In the genomic region with DNA sequence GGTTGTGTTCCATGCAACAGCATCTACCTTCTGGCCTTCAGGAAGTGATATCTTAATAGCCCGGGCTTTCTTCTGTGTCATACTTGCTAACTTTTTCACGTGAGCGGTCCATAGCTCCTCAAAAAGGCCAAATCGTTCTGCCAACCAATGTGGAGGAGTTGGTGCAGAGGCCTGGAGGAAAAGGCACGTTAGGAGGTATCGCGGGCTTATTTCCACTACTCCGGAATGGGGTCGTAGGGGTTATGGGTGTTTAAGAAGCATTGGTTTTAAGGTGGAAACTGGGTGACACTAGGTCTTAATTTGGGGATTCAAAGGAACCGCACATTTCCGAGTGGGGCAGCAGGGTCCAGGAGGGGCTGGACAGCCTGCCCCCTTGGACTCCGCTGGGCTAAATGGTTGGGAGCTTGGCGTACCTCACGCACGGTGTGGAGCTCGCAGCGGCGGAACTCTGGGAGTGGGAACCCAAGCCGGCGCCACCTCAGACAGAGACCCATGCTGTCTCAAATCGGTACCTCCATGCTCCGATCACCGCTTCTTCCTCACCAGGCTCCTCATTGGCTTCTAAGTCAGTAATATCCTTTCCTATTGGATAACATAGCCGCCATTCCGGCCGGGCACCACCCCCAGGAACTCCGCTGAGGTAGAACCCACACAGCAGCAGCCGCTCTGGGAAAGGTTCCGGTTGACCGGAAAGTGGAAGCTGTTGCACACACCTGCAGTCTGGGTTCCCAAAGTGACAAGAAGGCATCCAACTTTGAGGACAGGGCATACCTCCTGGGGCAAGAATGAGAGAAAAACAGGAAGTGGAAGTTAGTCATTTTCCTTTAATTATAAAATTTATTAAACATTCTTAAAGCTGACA, we compare ENCODE assay signal across 8 mouse cellular contexts. TPM values are rescaled to one million over a fixed set of nuclear protein-coding genes. Genes with fewer than 3 reads are reported as not detected.
DNase-seq lines count a peak whose midpoint lies in the region; ATAC-seq and TF ChIP-seq lines count a peak whose summit lies in the region.

No protein-coding gene starts in this region.

- ATAC-seq in embryonic facial prominence, embryonic 13.5 days (ENCODE audit: insufficient number of reproducible peaks, insufficient read depth, low FRiP score, low TSS enrichment, low read depth) = peak; percentile 91
- peak; percentile 99 for ATAC-seq in limb, embryonic 12.5 days (ENCODE audit: insufficient number of reproducible peaks, insufficient read depth, low FRiP score, low TSS enrichment, low read depth)
- ATAC-seq in midbrain, embryonic 15.5 days (replicated peaks) = peak; percentile 100

- no peak for TF ChIP-seq CTCF in kidney, adult 2 months (conservative IDR thresholded peaks at IDR 0.05; ENCODE audit: insufficient read depth, insufficient read length, low read depth, low read length)
- no peak for TF ChIP-seq CTCF in spleen, adult 2 months (IDR thresholded peaks at IDR 0.05; ENCODE audit: extremely low read depth, insufficient read depth, insufficient read length, insufficient replicate concordance)

- H3K27ac ChIP-seq in embryonic facial prominence, embryonic 13.5 days = peak overlapping the region; percentile 69
- no peak overlapping the region for H3K27ac ChIP-seq in kidney, adult 2 months (ENCODE audit: insufficient read depth, low read depth, low read length)
- H3K27ac ChIP-seq in limb, embryonic 12.5 days = peak overlapping the region; percentile 70
- H3K27ac ChIP-seq in midbrain, embryonic 15.5 days = peak overlapping the region; percentile 80
- H3K27ac ChIP-seq in spleen, adult 2 months (ENCODE audit: insufficient read depth, low read length) = peak overlapping the region; percentile 76

- peak overlapping the region; percentile 82 for H3K9ac ChIP-seq in embryonic facial prominence, embryonic 13.5 days
- peak overlapping the region; percentile 73 for H3K9ac ChIP-seq in limb, embryonic 12.5 days (replicated peaks)
- peak overlapping the region; percentile 90 for H3K9ac ChIP-seq in midbrain, embryonic 15.5 days

- under 1% methylated on average over 30 of the region's 30 CpGs for WGBS in embryonic facial prominence, embryonic 13.5 days
- WGBS in kidney, adult 2 months = under 1% methylated on average over 30 of the region's 30 CpGs
- WGBS in limb, embryonic 12.5 days = 2% methylated on average over 30 of the region's 30 CpGs
- WGBS in midbrain, embryonic 15.5 days = 1% methylated on average over 30 of the region's 30 CpGs
- under 1% methylated on average over 30 of the region's 30 CpGs for WGBS in spleen, adult 2 months

- no peaks in the 10 kb centered on the region for H3K27me3 ChIP-seq in embryonic facial prominence, embryonic 13.5 days
- H3K27me3 ChIP-seq in kidney, adult 2 months (replicated peaks; ENCODE audit: control insufficient read depth, insufficient read depth, low read length) = no peaks in the 10 kb centered on the region
- no peaks in the 10 kb centered on the region for H3K27me3 ChIP-seq in limb, embryonic 12.5 days
- no peaks in the 10 kb centered on the region for H3K27me3 ChIP-seq in midbrain, embryonic 15.5 days (replicated peaks)
- no peaks in the 10 kb centered on the region for H3K27me3 ChIP-seq in spleen, adult 2 months (ENCODE audit: control insufficient read depth, insufficient read depth, low read length)

- DNase-seq in 3134 (ENCODE audit: extremely low read depth, insufficient read length, low spot score) = peak; percentile 94
- peak; percentile 93 for DNase-seq in adrenal gland, postnatal 36 days
- DNase-seq in heart, adult 18-20 months = peak; percentile 96 to 97
- peak; percentile 98 for DNase-seq in kidney, adult 2 months
- peak; percentile 67 to 88 for DNase-seq in spleen, adult 2 months (ENCODE audit: low read depth in 1 of 2, low spot score in 2 of 2)

- H3K4me1 ChIP-seq in embryonic facial prominence, embryonic 13.5 days = 0 out of 2 replicates have a peak, but pooled peaks cover 6% of the 10 kb centered on the region
- no peaks in the 10 kb centered on the region; the same call in 1 of the 2 replicates for H3K4me1 ChIP-seq in kidney, adult 2 months (ENCODE audit: control insufficient read depth, insufficient read depth, low read length)
- H3K4me1 ChIP-seq in limb, embryonic 12.5 days (replicated peaks) = peaks cover 5% of the 10 kb centered on the region; the same call in 1 of the 2 replicates
- peaks cover 7% of the 10 kb centered on the region for H3K4me1 ChIP-seq in midbrain, embryonic 15.5 days
- H3K4me1 ChIP-seq in spleen, adult 2 months (ENCODE audit: control insufficient read depth, insufficient read depth, insufficient read length) = peaks cover 7% of the 10 kb centered on the region

- H3K9me3 ChIP-seq in embryonic facial prominence, embryonic 13.5 days = no peaks in the 10 kb centered on the region
- no peaks in the 10 kb centered on the region for H3K9me3 ChIP-seq in limb, embryonic 12.5 days
- no peaks in the 10 kb centered on the region for H3K9me3 ChIP-seq in midbrain, embryonic 15.5 days

- H3K36me3 ChIP-seq in embryonic facial prominence, embryonic 13.5 days = peaks cover 34% of the 10 kb centered on the region
- H3K36me3 ChIP-seq in kidney, adult 2 months (ENCODE audit: control insufficient read depth, insufficient read depth, low read length) = no peaks in the 10 kb centered on the region; the same call in none of the 2 replicates
- H3K36me3 ChIP-seq in limb, embryonic 12.5 days = peaks cover 36% of the 10 kb centered on the region
- H3K36me3 ChIP-seq in midbrain, embryonic 15.5 days (replicated peaks) = peaks cover 6% of the 10 kb centered on the region; the same call in 1 of the 2 replicates
- peaks cover 13% of the 10 kb centered on the region for H3K36me3 ChIP-seq in spleen, adult 2 months (ENCODE audit: control insufficient read depth, insufficient read depth, low read length)

- peak overlapping the region; percentile 78 for H3K4me2 ChIP-seq in embryonic facial prominence, embryonic 13.5 days
- H3K4me2 ChIP-seq in limb, embryonic 12.5 days = peak overlapping the region; percentile 69
- peak overlapping the region; percentile 61 for H3K4me2 ChIP-seq in midbrain, embryonic 15.5 days

- peak; percentile 26 for TF ChIP-seq POLR2A in kidney, adult 2 months (IDR thresholded peaks at IDR 0.05; ENCODE audit: low read depth, low read length)
- TF ChIP-seq POLR2A in spleen, adult 2 months (IDR thresholded peaks at IDR 0.05; ENCODE audit: low read depth, low read length) = peak; percentile 41

- H3K4me3 ChIP-seq in embryonic facial prominence, embryonic 13.5 days = peak overlapping the region; percentile 83
- peak overlapping the region; percentile 90 for H3K4me3 ChIP-seq in kidney, adult 2 months (ENCODE audit: insufficient read depth, low read depth, low read length)
- peak overlapping the region; percentile 78 for H3K4me3 ChIP-seq in limb, embryonic 12.5 days (replicated peaks)
- peak overlapping the region; percentile 98 for H3K4me3 ChIP-seq in midbrain, embryonic 15.5 days
- H3K4me3 ChIP-seq in spleen, adult 2 months (ENCODE audit: extremely low read depth, insufficient read depth, insufficient read length) = peak overlapping the region; percentile 87

RNA-seq across cellular contexts. Expression of a gene that starts 5.4 kb away (rescaled TPM):
- 10 to 100 TPM; 49.3 to 54.1 TPM for total RNA-seq in adrenal gland, postnatal 36 days (2021)
- polyA plus RNA-seq in embryonic facial prominence, embryonic 13.5 days (2015; fragmentation: Nextera tagmentation; extraction: Ambion mirVana) = 47.3 and 47.9 TPM in 2 replicates
- total RNA-seq in heart, adult 18-20 months (2021) = 10 to 100 TPM; 44.4 to 49.4 TPM
- 28.2 and 29.3 TPM in 2 replicates for polyA plus RNA-seq in kidney, adult 2 months (2012; rRNA removed)
- polyA plus RNA-seq in limb, embryonic 12.5 days (2016; fragmentation: Nextera tagmentation; extraction: Ambion mirVana) = 56.9 and 60.5 TPM in 2 replicates
- 49.2 and 51.1 TPM in 2 replicates for polyA plus RNA-seq in midbrain, embryonic 15.5 days (2015; fragmentation: Nextera tagmentation; extraction: Ambion mirVana)
- polyA plus RNA-seq in spleen, adult 2 months (2012; rRNA removed) = 29.5 and 29.7 TPM in 2 replicates

RNA-seq across cellular contexts. Expression of a gene that starts 15.2 kb away (rescaled TPM):
- total RNA-seq in adrenal gland, postnatal 36 days (2021) = 100 to 1,000 TPM; 428 to 676 TPM
- polyA plus RNA-seq in embryonic facial prominence, embryonic 13.5 days (2015; fragmentation: Nextera tagmentation; extraction: Ambion mirVana) = 5.9 and 6.6 TPM in 2 replicates
- total RNA-seq in heart, adult 18-20 months (2021) = 10 to 100 TPM; 46.4 to 52.7 TPM
- 494 and 636 TPM in 2 replicates for polyA plus RNA-seq in kidney, adult 2 months (2012; rRNA removed)
- polyA plus RNA-seq in limb, embryonic 12.5 days (2016; fragmentation: Nextera tagmentation; extraction: Ambion mirVana) = 4.1 and 4.4 TPM in 2 replicates
- 11.3 and 12.3 TPM in 2 replicates for polyA plus RNA-seq in midbrain, embryonic 15.5 days (2015; fragmentation: Nextera tagmentation; extraction: Ambion mirVana)
- polyA plus RNA-seq in spleen, adult 2 months (2012; rRNA removed) = 62.3 and 104 TPM in 2 replicates
